In genomic region chr3:154200422-154200828, GRCm38 (mm10) we compare ENCODE assay signal across 21 mouse cellular contexts.
DNase-seq lines count a peak whose midpoint lies in the region; ATAC-seq and TF ChIP-seq lines count a peak whose summit lies in the region.
"Had no signal": no experiment of that assay in that cellular context is flagged by ENCODE, and none has a peak within 500 bp of the region (broad histone marks: within the 10 kb centered on the region; RNA-seq: fewer than 3 reads in every experiment).

No protein-coding gene starts in this region.

- no peak for TF ChIP-seq CTCF in forebrain, postnatal 0 days (IDR thresholded peaks at IDR 0.05; ENCODE audit: low read depth)

- H3K4me2 ChIP-seq in hindbrain, embryonic 11.5 days (replicated peaks; ENCODE audit: low read depth, low read length), result no peak overlapping the region
- no peak overlapping the region for H3K4me2 ChIP-seq in forebrain, postnatal 0 days (ENCODE audit: low read depth)
- H3K4me2 ChIP-seq: embryonic facial prominence, embryonic 12.5 days; heart, embryonic 15.5 days; liver, embryonic 12.5 days; lung, embryonic 14.5 days had no signal

- 62% methylated on average over 8 of the region's 8 CpGs for WGBS in hindbrain, embryonic 11.5 days
- 78% methylated on average over 8 of the region's 8 CpGs for WGBS in hindbrain, embryonic 10.5 days
- WGBS in forebrain, postnatal 0 days, result 40% methylated on average over 8 of the region's 8 CpGs

- no peak overlapping the region for H3K4me3 ChIP-seq in hindbrain, embryonic 11.5 days (ENCODE audit: low read depth, low read length)
- H3K4me3 ChIP-seq in hindbrain, embryonic 10.5 days, result no peak overlapping the region
- no peak overlapping the region for H3K4me3 ChIP-seq in forebrain, postnatal 0 days (ENCODE audit: low read depth, low read length)
- H3K4me3 ChIP-seq: embryonic facial prominence, embryonic 12.5 days; erythroblast, embryonic 14.5 days; heart, adult 2 months; heart, embryonic 15.5 days; liver, embryonic 12.5 days had no signal

- no peaks in the 10 kb centered on the region for H3K36me3 ChIP-seq in hindbrain, embryonic 11.5 days (ENCODE audit: control insufficient read depth, insufficient read depth, low read length)
- no peaks in the 10 kb centered on the region for H3K36me3 ChIP-seq in hindbrain, embryonic 10.5 days
- no peaks in the 10 kb centered on the region for H3K36me3 ChIP-seq in forebrain, postnatal 0 days (ENCODE audit: insufficient read depth)
- H3K36me3 ChIP-seq: embryonic facial prominence, embryonic 12.5 days; heart, embryonic 15.5 days; liver, embryonic 12.5 days had no signal

- H3K9ac ChIP-seq in hindbrain, embryonic 11.5 days (ENCODE audit: low read depth, low read length), result no peak overlapping the region
- H3K9ac ChIP-seq in forebrain, postnatal 0 days, result no peak overlapping the region
- H3K9ac ChIP-seq: embryonic facial prominence, embryonic 12.5 days; heart, embryonic 15.5 days; liver, embryonic 12.5 days; lung, embryonic 14.5 days had no signal

- ATAC-seq in hindbrain, embryonic 11.5 days (ENCODE audit: low FRiP score), result 0 out of 2 replicates have a peak, but pooled peaks have one; percentile 51
- peak; percentile 47; the same call in 1 of the 2 replicates for ATAC-seq in forebrain, postnatal 0 days
- ATAC-seq: activated CD4-positive, CD25-positive, alpha-beta regulatory T cell, adult 4 months; intestine, postnatal 0 days; liver, embryonic 12.5 days had no signal

- no peaks in the 10 kb centered on the region for H3K4me1 ChIP-seq in hindbrain, embryonic 11.5 days (replicated peaks; ENCODE audit: control insufficient read depth, insufficient read depth, low read length)
- H3K4me1 ChIP-seq in hindbrain, embryonic 10.5 days (replicated peaks), result peaks cover under 1% of the 10 kb centered on the region; the same call in 1 of the 2 replicates
- H3K4me1 ChIP-seq in forebrain, postnatal 0 days (ENCODE audit: insufficient read depth), result no peaks in the 10 kb centered on the region
- H3K4me1 ChIP-seq: embryonic facial prominence, embryonic 12.5 days; heart, embryonic 15.5 days had no signal

- no peaks in the 10 kb centered on the region for H3K27me3 ChIP-seq in hindbrain, embryonic 11.5 days (ENCODE audit: control insufficient read depth, insufficient read depth, low read length)
- no peaks in the 10 kb centered on the region; the same call in 1 of the 2 replicates for H3K27me3 ChIP-seq in hindbrain, embryonic 10.5 days (ENCODE audit: insufficient read depth, poor library complexity, severe bottlenecking)
- H3K27me3 ChIP-seq in forebrain, postnatal 0 days (ENCODE audit: insufficient read depth, low read length), result no peaks in the 10 kb centered on the region
- H3K27me3 ChIP-seq: embryonic facial prominence, embryonic 12.5 days; heart, embryonic 15.5 days; liver, embryonic 12.5 days had no signal

- H3K9me3 ChIP-seq in hindbrain, embryonic 11.5 days (ENCODE audit: control insufficient read depth, low read length), result no peaks in the 10 kb centered on the region
- no peaks in the 10 kb centered on the region for H3K9me3 ChIP-seq in hindbrain, embryonic 10.5 days
- H3K9me3 ChIP-seq in forebrain, postnatal 0 days (ENCODE audit: low read length), result no peaks in the 10 kb centered on the region
- H3K9me3 ChIP-seq: embryonic facial prominence, embryonic 12.5 days; heart, embryonic 15.5 days; liver, embryonic 12.5 days had no signal

- DNase-seq in hindbrain, embryonic 11.5 days (ENCODE audit: low spot score), result no peak
- DNase-seq in hindbrain, embryonic 10.5 days (ENCODE audit: low spot score), result no peak
- peak; percentile 34 for DNase-seq in brain, adult 2 months (ENCODE audit: low read depth, low spot score)
- no peak for DNase-seq in forebrain, postnatal 0 days
- peak; percentile 33 for DNase-seq in layer of hippocampus, adult 9-10 months (ENCODE audit: low spot score)
- DNase-seq in MN1 (ENCODE audit: low spot score), result no peak
- DNase-seq in cerebellum, postnatal 36 days, result no peak
- DNase-seq: adrenal gland, postnatal 10 days; cerebellum, adult 11 months; gastrocnemius, postnatal 25 days; heart, adult 2 months; heart, postnatal 4 days; lung, embryonic 14.5 days; lung, postnatal 4 days; right cerebral cortex, postnatal 4 days had no signal

- H3K27ac ChIP-seq in hindbrain, embryonic 11.5 days (ENCODE audit: low read depth, low read length), result no peak overlapping the region
- H3K27ac ChIP-seq in hindbrain, embryonic 10.5 days, result no peak overlapping the region
- no peak overlapping the region for H3K27ac ChIP-seq in forebrain, postnatal 0 days (ENCODE audit: low read depth, low read length)
- H3K27ac ChIP-seq: embryonic facial prominence, embryonic 12.5 days; heart, adult 2 months; heart, embryonic 15.5 days; liver, embryonic 12.5 days had no signal

Comparison
In these comparisons a context has a peak if more than half of its experiments do, and no peak if none do; other contexts are left out.
1. DNase-seq: peak in brain, adult 2 months (single experiment) and layer of hippocampus, adult 9-10 months (single experiment); none in hindbrain, embryonic 11.5 days (single experiment), hindbrain, embryonic 10.5 days (single experiment), forebrain, postnatal 0 days (single experiment), MN1 (single experiment) and cerebellum, postnatal 36 days (0 of 2).